Mouse (Mus musculus): ENCODE results near the gene Smyd5. TPM values are rescaled to one million over a fixed set of nuclear protein-coding genes. Genes with fewer than 3 reads are reported as not detected.
A peak's percentile ranks its signal among the peaks of the same experiment; 100 is the strongest.

The Smyd5 gene
- 38.1 and 43.4 TPM in 2 replicates for polyA plus RNA-seq (2014; fragmentation: Nextera tagmentation; extraction: Ambion mirVana)

DNA sequence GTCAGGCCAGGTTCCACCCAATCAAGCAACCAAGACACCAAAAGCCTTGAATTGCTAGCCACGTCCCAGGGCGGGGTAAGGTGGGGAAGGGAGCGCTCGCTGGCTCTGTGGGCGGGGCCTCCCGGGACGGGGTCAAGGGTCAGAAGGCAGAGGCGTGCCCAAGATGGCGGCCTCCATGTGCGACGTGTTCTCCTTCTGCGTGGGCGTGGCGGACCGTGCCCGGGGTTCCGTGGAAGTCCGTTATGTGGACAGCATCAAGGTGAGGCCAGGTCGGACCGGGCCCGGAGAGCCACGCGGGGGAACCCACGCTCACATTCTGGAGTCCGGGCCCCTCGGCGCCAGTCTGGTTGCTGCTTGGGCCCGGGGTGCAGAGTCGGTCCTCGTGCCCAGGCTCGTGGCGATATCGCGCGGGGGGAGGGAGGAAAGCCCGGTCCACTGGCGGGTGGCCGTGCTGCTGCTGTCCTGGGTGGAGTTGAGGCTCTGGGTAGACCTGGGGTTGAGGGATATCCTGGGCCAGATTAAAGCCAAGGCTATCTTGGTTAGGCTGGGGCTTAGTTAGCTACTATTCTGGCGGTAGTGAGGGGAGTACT is at the start of gene Smyd5:
Gene Smyd5, plus strand, starts transcription at position 148 of the 590 bp plus-strand sequence.
- Histone ChIP-seq H3K9me3 (ENCODE audit: control insufficient read depth, low read length) (no peaks in the 10 kb centered on the region), H3K9ac (ENCODE audit: low read depth, low read length) (peak within 1 kb of the TSS; percentile 84), H3K27ac (replicated peaks; ENCODE audit: low read depth, low read length) (no peak within 1 kb of the TSS), H3K4me3 (ENCODE audit: low read depth, low read length) (peak within 1 kb of the TSS; percentile 95), H3K4me1 (ENCODE audit: control insufficient read depth, insufficient read depth, low read length) (peaks cover 6% of the 10 kb centered on the region; the same call in 1 of the 2 replicates), H3K27me3 (replicated peaks; ENCODE audit: control insufficient read depth, insufficient read depth, low read length) (no peaks in the 10 kb centered on the region; the same call in 1 of the 2 replicates), H3K36me3 (ENCODE audit: control insufficient read depth, insufficient read depth, low read length) (no peaks in the 10 kb centered on the region), H3K4me2 (ENCODE audit: low read depth, low read length) (peak within 1 kb of the TSS; percentile 84)
- peak; percentile 89 for ATAC-seq (ENCODE audit: low read depth)
- WGBS: under 1% methylated on average over 37 of the region's 39 CpGs
- DNase-seq (ENCODE audit: low spot score): peak; percentile 84

- Histone ChIP-seq H3K9me3 (ENCODE audit: control insufficient read depth, low read length) (no peaks in the 10 kb centered on the region), H3K4me2 (ENCODE audit: low read depth, low read length) (no peak overlapping the region), H3K4me1 (ENCODE audit: control insufficient read depth, insufficient read depth, low read length) (no peaks in the 10 kb centered on the region), H3K27ac (replicated peaks; ENCODE audit: low read depth, low read length) (no peak overlapping the region), H3K9ac (ENCODE audit: low read depth, low read length) (no peak overlapping the region), H3K36me3 (ENCODE audit: control insufficient read depth, insufficient read depth, low read length) (no peaks in the 10 kb centered on the region), H3K27me3 (replicated peaks; ENCODE audit: control insufficient read depth, insufficient read depth, low read length) (no peaks in the 10 kb centered on the region; the same call in 1 of the 2 replicates), H3K4me3 (ENCODE audit: low read depth, low read length) (no peak overlapping the region)
- ATAC-seq (ENCODE audit: low read depth) (no peak), DNase-seq (ENCODE audit: low spot score) (no peak)
- 82% methylated on average over 2 of the region's 2 CpGs for WGBS
Observed at GRCm38 (mm10) chr6:85382791-85383190, 49.0 kb upstream of the Smyd5 start.

DNA sequence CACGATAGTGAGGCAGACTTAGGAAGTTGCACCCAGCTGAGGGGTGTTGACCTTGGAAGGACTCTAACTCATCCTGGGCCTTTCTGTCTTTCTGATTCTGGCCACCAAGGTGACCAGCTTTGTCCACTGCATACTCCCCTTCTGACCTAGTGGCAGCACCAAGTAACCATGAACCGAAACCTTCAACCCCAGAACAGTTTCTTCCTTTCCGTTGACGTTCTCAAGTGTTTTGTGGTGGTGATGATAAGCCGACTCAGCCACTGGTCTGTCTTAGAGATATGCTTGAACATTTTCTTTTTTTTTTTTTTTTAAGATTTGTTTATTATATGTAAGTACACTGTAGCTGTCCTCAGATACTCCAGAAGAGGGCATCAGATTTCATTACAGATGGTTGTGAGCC is 43.2 kb upstream of the Smyd5 start:
- WGBS: 77% methylated on average over 5 of the region's 5 CpGs
- ATAC-seq (ENCODE audit: low read depth) (no peak), DNase-seq (ENCODE audit: low spot score) (no peak)
- H3K36me3 ChIP-seq (ENCODE audit: control insufficient read depth, insufficient read depth, low read length): no peaks in the 10 kb centered on the region
- no peaks in the 10 kb centered on the region for H3K4me1 ChIP-seq (ENCODE audit: control insufficient read depth, insufficient read depth, low read length)
- no peak overlapping the region for H3K4me3 ChIP-seq (ENCODE audit: low read depth, low read length)
- no peak overlapping the region for H3K9ac ChIP-seq (ENCODE audit: low read depth, low read length)
- no peaks in the 10 kb centered on the region; the same call in 1 of the 2 replicates for H3K27me3 ChIP-seq (replicated peaks; ENCODE audit: control insufficient read depth, insufficient read depth, low read length)
- H3K4me2 ChIP-seq (ENCODE audit: low read depth, low read length): no peak overlapping the region
- H3K27ac ChIP-seq (replicated peaks; ENCODE audit: low read depth, low read length): no peak overlapping the region
- no peaks in the 10 kb centered on the region for H3K9me3 ChIP-seq (ENCODE audit: control insufficient read depth, low read length)

DNA sequence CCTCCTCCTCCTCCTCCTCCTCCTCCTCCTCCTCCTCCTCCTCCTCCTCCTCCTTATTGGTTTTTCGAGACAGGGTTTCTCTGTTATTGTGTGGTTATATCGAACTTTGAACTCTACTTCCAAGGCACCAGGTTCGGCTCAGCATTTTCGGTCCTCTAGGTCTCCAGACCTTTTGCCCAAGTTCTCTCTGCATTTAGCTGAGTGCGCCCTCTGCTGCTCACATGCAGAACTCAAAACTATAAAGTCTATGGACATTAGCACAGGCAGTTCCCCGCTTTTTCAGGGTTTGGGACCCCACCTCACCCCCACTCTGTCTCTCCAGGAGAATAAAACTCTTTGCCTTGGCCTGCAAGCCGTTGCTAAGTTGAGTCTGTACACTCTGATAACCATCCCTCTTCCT is 40.0 kb upstream of the Smyd5 start:
- no peak overlapping the region for H3K4me2 ChIP-seq (ENCODE audit: low read depth, low read length)
- H3K4me1 ChIP-seq (ENCODE audit: control insufficient read depth, insufficient read depth, low read length): no peaks in the 10 kb centered on the region
- H3K36me3 ChIP-seq (ENCODE audit: control insufficient read depth, insufficient read depth, low read length): no peaks in the 10 kb centered on the region
- no peaks in the 10 kb centered on the region for H3K9me3 ChIP-seq (ENCODE audit: control insufficient read depth, low read length)
- no peak overlapping the region for H3K27ac ChIP-seq (replicated peaks; ENCODE audit: low read depth, low read length)
- H3K4me3 ChIP-seq (ENCODE audit: low read depth, low read length): no peak overlapping the region
- 28% methylated on average over 4 of the region's 7 CpGs for WGBS
- no peak overlapping the region for H3K9ac ChIP-seq (ENCODE audit: low read depth, low read length)
- ATAC-seq (ENCODE audit: low read depth): no peak
- DNase-seq (ENCODE audit: low spot score): peak; percentile 67
- no peaks in the 10 kb centered on the region; the same call in 1 of the 2 replicates for H3K27me3 ChIP-seq (replicated peaks; ENCODE audit: control insufficient read depth, insufficient read depth, low read length)

- no peak overlapping the region for H3K27ac ChIP-seq (replicated peaks; ENCODE audit: low read depth, low read length)
- H3K36me3 ChIP-seq (ENCODE audit: control insufficient read depth, insufficient read depth, low read length): no peaks in the 10 kb centered on the region
- no peaks in the 10 kb centered on the region for H3K4me1 ChIP-seq (ENCODE audit: control insufficient read depth, insufficient read depth, low read length)
- H3K4me3 ChIP-seq (ENCODE audit: low read depth, low read length): no peak overlapping the region
- no peaks in the 10 kb centered on the region for H3K27me3 ChIP-seq (replicated peaks; ENCODE audit: control insufficient read depth, insufficient read depth, low read length)
- WGBS: 77% methylated on average over 2 of the region's 2 CpGs
- ATAC-seq (ENCODE audit: low read depth) (no peak), DNase-seq (ENCODE audit: low spot score) (no peak)
- no peak overlapping the region for H3K9ac ChIP-seq (ENCODE audit: low read depth, low read length)
- H3K4me2 ChIP-seq (ENCODE audit: low read depth, low read length): no peak overlapping the region
- H3K9me3 ChIP-seq (ENCODE audit: control insufficient read depth, low read length): no peaks in the 10 kb centered on the region
Observed at GRCm38 (mm10) chr6:85395360-85395759, 36.4 kb upstream of the Smyd5 start.

DNA sequence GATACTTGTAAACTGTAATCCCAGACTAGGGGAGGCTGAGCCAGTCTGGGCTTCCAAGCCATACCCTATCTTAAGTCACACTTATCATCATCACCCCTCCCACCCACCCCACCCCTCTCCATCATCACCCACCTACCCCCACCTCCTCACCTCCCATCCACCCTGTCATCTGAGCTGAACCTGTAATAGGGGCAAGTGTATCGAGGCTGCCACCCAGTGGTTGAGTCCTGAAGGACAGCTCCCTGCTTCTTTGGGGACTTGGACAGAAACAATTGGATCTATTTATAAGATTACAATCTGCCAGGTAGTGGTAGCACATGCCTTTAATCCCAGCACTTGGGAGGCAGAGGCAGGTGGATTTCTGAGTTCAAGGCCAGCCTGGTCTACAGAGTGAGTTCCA is 34.6 kb upstream of the Smyd5 start:
- H3K4me1 ChIP-seq (ENCODE audit: control insufficient read depth, insufficient read depth, low read length): no peaks in the 10 kb centered on the region
- no peak overlapping the region for H3K4me2 ChIP-seq (ENCODE audit: low read depth, low read length)
- no peaks in the 10 kb centered on the region for H3K36me3 ChIP-seq (ENCODE audit: control insufficient read depth, insufficient read depth, low read length)
- H3K27me3 ChIP-seq (replicated peaks; ENCODE audit: control insufficient read depth, insufficient read depth, low read length): no peaks in the 10 kb centered on the region
- H3K27ac ChIP-seq (replicated peaks; ENCODE audit: low read depth, low read length): no peak overlapping the region
- DNase-seq (ENCODE audit: low spot score): no peak
- no peaks in the 10 kb centered on the region for H3K9me3 ChIP-seq (ENCODE audit: control insufficient read depth, low read length)
- no peak for ATAC-seq (ENCODE audit: low read depth)
- H3K4me3 ChIP-seq (ENCODE audit: low read depth, low read length): no peak overlapping the region
- WGBS: 22% methylated on average over 1 of the region's 1 CpGs
- no peak overlapping the region for H3K9ac ChIP-seq (ENCODE audit: low read depth, low read length)

DNA sequence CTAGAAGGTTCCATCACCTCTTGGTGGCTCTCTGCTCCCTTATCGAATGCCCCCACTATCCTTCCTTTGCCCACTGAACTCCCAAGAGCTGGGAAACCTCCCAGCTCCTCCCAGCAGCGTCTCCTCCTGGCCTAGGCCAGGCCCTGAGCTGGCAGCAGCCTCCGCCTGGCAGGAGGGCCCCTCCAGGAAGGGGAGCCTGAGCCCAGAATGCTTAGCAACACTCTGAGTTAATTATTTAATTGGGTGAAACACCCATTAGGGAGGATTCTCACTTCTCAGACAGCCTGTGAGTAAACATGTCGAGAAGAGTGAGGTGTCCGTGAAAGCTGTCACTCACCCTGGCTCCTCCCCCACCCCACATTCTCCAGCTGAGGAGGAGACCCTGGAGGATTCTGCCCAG is 32.1 kb upstream of the Smyd5 start:
- H3K27me3 ChIP-seq (replicated peaks; ENCODE audit: control insufficient read depth, insufficient read depth, low read length): no peaks in the 10 kb centered on the region
- DNase-seq (ENCODE audit: low spot score): no peak
- no peak overlapping the region for H3K4me2 ChIP-seq (ENCODE audit: low read depth, low read length)
- no peaks in the 10 kb centered on the region for H3K9me3 ChIP-seq (ENCODE audit: control insufficient read depth, low read length)
- H3K4me3 ChIP-seq (ENCODE audit: low read depth, low read length): no peak overlapping the region
- no peak overlapping the region for H3K27ac ChIP-seq (replicated peaks; ENCODE audit: low read depth, low read length)
- WGBS: 25% methylated on average over 5 of the region's 5 CpGs
- no peaks in the 10 kb centered on the region for H3K4me1 ChIP-seq (ENCODE audit: control insufficient read depth, insufficient read depth, low read length)
- ATAC-seq (ENCODE audit: low read depth): no peak
- H3K9ac ChIP-seq (ENCODE audit: low read depth, low read length): no peak overlapping the region
- no peaks in the 10 kb centered on the region for H3K36me3 ChIP-seq (ENCODE audit: control insufficient read depth, insufficient read depth, low read length)

- Histone ChIP-seq H3K4me2 (ENCODE audit: low read depth, low read length) (no peak overlapping the region), H3K27me3 (replicated peaks; ENCODE audit: control insufficient read depth, insufficient read depth, low read length) (peaks cover 7% of the 10 kb centered on the region), H3K27ac (replicated peaks; ENCODE audit: low read depth, low read length) (no peak overlapping the region), H3K4me3 (ENCODE audit: low read depth, low read length) (no peak overlapping the region), H3K4me1 (ENCODE audit: control insufficient read depth, insufficient read depth, low read length) (no peaks in the 10 kb centered on the region), H3K9me3 (ENCODE audit: control insufficient read depth, low read length) (no peaks in the 10 kb centered on the region), H3K36me3 (ENCODE audit: control insufficient read depth, insufficient read depth, low read length) (no peaks in the 10 kb centered on the region), H3K9ac (ENCODE audit: low read depth, low read length) (no peak overlapping the region)
- ATAC-seq (ENCODE audit: low read depth) (no peak), DNase-seq (ENCODE audit: low spot score) (no peak)
- WGBS: 41% methylated on average over 2 of the region's 2 CpGs
Observed at GRCm38 (mm10) chr6:85402613-85403012, 29.2 kb upstream of the Smyd5 start.

DNA sequence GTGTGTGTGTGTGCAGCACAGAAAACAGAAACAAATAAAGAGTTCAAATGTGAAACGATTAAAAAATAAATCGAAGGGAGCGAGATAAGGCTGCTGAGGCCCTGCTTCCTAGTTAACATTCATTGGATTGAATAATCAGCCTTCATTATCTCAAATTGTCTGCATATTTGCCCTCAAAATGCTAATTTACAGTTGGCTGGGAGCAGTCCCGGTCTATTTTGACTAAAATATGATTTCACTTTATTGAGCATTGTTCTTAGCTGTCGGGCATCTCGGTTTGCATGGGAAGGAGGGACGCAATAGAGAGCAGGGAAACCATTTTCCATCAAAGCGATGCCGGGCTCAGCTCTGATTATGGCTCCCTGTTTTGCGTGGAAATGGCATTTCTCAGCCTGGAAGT is 28.8 kb upstream of the Smyd5 start:
- H3K4me3 ChIP-seq (ENCODE audit: low read depth, low read length): no peak overlapping the region
- ATAC-seq (ENCODE audit: low read depth) (no peak), DNase-seq (ENCODE audit: low spot score) (no peak)
- no peak overlapping the region for H3K4me2 ChIP-seq (ENCODE audit: low read depth, low read length)
- no peaks in the 10 kb centered on the region for H3K4me1 ChIP-seq (ENCODE audit: control insufficient read depth, insufficient read depth, low read length)
- H3K36me3 ChIP-seq (ENCODE audit: control insufficient read depth, insufficient read depth, low read length): no peaks in the 10 kb centered on the region
- peaks cover 11% of the 10 kb centered on the region for H3K27me3 ChIP-seq (replicated peaks; ENCODE audit: control insufficient read depth, insufficient read depth, low read length)
- H3K9me3 ChIP-seq (ENCODE audit: control insufficient read depth, low read length): no peaks in the 10 kb centered on the region
- no peak overlapping the region for H3K27ac ChIP-seq (replicated peaks; ENCODE audit: low read depth, low read length)
- 78% methylated on average over 10 of the region's 10 CpGs for WGBS
- H3K9ac ChIP-seq (ENCODE audit: low read depth, low read length): no peak overlapping the region

All from embryonic facial prominence, embryonic 14.5 days (tissue).